Mouse (Mus musculus) bone marrow macrophage, adult 2 months (primary cell): ENCODE results near the gene Sh2d3c.

Experiments used
- CTCF ChIP-seq: IDR thresholded peaks from 2 replicates; pipeline ENCODE4 v1.5.1; 2012; ENCODE audit warnings: low read depth, mild to moderate bottlenecking, low read length, moderate library complexity
- POLR2A ChIP-seq: IDR thresholded peaks from 2 replicates; pipeline ENCODE4 v1.6.1; 2012; ENCODE audit warnings: mild to moderate bottlenecking, low read depth, low read length, borderline replicate concordance

DNA sequence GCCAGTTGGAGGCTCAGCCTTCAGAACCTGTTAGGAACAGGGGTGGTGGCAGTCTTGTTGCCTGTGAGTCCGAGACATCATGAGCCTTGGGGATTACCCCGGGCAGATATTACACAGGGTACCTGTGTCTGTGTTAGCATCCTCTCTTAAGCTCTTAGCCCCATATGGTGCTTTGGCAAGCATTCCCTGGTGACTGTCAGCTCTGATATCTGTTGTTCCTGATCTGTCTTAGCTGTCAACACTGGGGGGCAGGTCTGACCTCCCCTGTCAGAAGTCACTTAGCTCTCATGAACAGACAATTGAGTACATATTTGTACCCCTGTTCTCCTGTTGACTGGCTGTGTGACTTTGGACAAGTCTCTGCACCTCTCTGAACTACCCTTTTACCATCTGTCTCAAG lies 38.1 kb downstream of the Sh2d3c start:
- no peak for TF ChIP-seq POLR2A
- no peak for TF ChIP-seq CTCF
